Mouse (Mus musculus) CH12.LX (cell line): Measurements from ENCODE around the gene Ccn1. TPM values are rescaled to one million over a fixed set of nuclear protein-coding genes. Genes with fewer than 3 reads are reported as not detected.
A peak's percentile ranks its signal among the peaks of the same experiment; 100 is the strongest.

Source experiments
- DNase-seq: peaks from one replicate; pipeline ENCODE4 v3.0.0-alpha.2; 2013; ENCODE audit errors: extremely low read depth
- H3K27ac ChIP-seq: 2 replicates; pipeline ENCODE4 v1.5.1; 2012; ENCODE audit warnings: low read depth, mild to moderate bottlenecking, control low read depth, moderate library complexity; ENCODE audit not compliant: insufficient read depth
- H3K27me3 ChIP-seq: replicated peaks from 2 replicates; pipeline ENCODE3; 2012; ENCODE audit warnings: inconsistent platforms
- H3K36me3 ChIP-seq, 2 experiments: replicated peaks in 1 of 2; 2 replicates each; pipeline versions ENCODE3 to v1.6.1; 2012; ENCODE audit warnings: inconsistent platforms in 1 of 2, low read length in 1 of 2, mild to moderate bottlenecking in 1 of 2, mixed read lengths in 1 of 2, moderate library complexity in 1 of 2; ENCODE audit not compliant: control insufficient read depth in 1 of 2, insufficient read depth in 1 of 2
- H3K4me1 ChIP-seq, 2 experiments: 2 replicates each; pipeline ENCODE4 v1.6.1; 2012; ENCODE audit warnings: inconsistent platforms in 1 of 2, moderate library complexity in 1 of 2; ENCODE audit not compliant: insufficient read depth in 2 of 2, control insufficient read depth in 1 of 2
- H3K4me2 ChIP-seq: 2 replicates; pipeline ENCODE4 v1.6.1; 2012; ENCODE audit warnings: low read depth, mild to moderate bottlenecking, control low read depth; ENCODE audit not compliant: poor library complexity, insufficient read depth, severe bottlenecking
- H3K4me3 ChIP-seq, 3 experiments: fragments of 150-350 bp in 1 of 3; sonication (generic) in 1 of 3; replicated peaks in 1 of 3; 2 replicates each; pipeline versions ENCODE3 to v1.5.1; 2011 to 2012; ENCODE audit warnings: low read depth in 2 of 3, low read length in 2 of 3, mild to moderate bottlenecking in 2 of 3, moderate library complexity in 2 of 3, control low read depth in 1 of 3, improper control_type of control experiment in 1 of 3, inconsistent platforms in 1 of 3, mixed read lengths in 1 of 3; ENCODE audit not compliant: poor library complexity in 1 of 3
- H3K79me2 ChIP-seq: replicated peaks from 2 replicates; pipeline ENCODE4 v1.6.1; 2012; ENCODE audit warnings: mild to moderate bottlenecking, moderate library complexity; ENCODE audit not compliant: control insufficient read depth, poor library complexity, insufficient read depth, severe bottlenecking; ENCODE audit errors: extremely low read depth
- H3K9ac ChIP-seq: 2 replicates; pipeline ENCODE4 v1.6.1; 2012; ENCODE audit warnings: low read depth, mild to moderate bottlenecking, control low read depth, moderate library complexity; ENCODE audit not compliant: insufficient read depth
- H3K9me3 ChIP-seq: replicated peaks from 2 replicates; pipeline ENCODE3; 2012; ENCODE audit warnings: low read length, inconsistent platforms, mixed read lengths
- BHLHE40 ChIP-seq: IDR thresholded peaks from 2 replicates; pipeline ENCODE4 v1.6.1; 2011; ENCODE audit warnings: mild to moderate bottlenecking, low read depth, low read length, improper control_type of control experiment
- ETS1 ChIP-seq: conservative IDR thresholded peaks from 2 replicates; pipeline ENCODE4 v1.6.1; 2012; ENCODE audit warnings: low read depth, mild to moderate bottlenecking, inconsistent platforms, low read length, improper control_type of control experiment, moderate library complexity
- KAT2A ChIP-seq: IDR thresholded peaks from 2 replicates; pipeline ENCODE4 v1.6.1; 2012; ENCODE audit warnings: low read length, improper control_type of control experiment, inconsistent platforms; ENCODE audit not compliant: insufficient replicate concordance
- MAFK ChIP-seq: IDR thresholded peaks from 2 replicates; pipeline ENCODE4 v1.6.1; 2011; ENCODE audit warnings: low read length, improper control_type of control experiment; ENCODE audit not compliant: insufficient replicate concordance
- MEF2A ChIP-seq: IDR thresholded peaks from 2 replicates; pipeline ENCODE4 v1.6.1; 2014; ENCODE audit warnings: low read depth, mild to moderate bottlenecking, inconsistent platforms, low read length, improper control_type of control experiment, borderline replicate concordance
- MXI1 ChIP-seq: IDR thresholded peaks from 2 replicates; pipeline ENCODE4 v1.6.1; 2011; ENCODE audit warnings: mild to moderate bottlenecking, low read depth, low read length, improper control_type of control experiment
- RCOR1 ChIP-seq: conservative IDR thresholded peaks from 2 replicates; pipeline ENCODE4 v1.6.1; 2012; ENCODE audit warnings: low read depth, mild to moderate bottlenecking, inconsistent platforms, low read length, improper control_type of control experiment
- ZNF384 ChIP-seq: IDR thresholded peaks from 2 replicates; pipeline ENCODE4 v1.6.1; 2012; ENCODE audit warnings: low read depth, low read length, improper control_type of control experiment, inconsistent platforms
- dilution Hi-C: fragments of 300-500 bp; cut with MboI; formaldehyde crosslinking; loops from 2 replicates; pipeline ENCODE4 v1.14.3; 2020; ENCODE audit warnings: low sequenced_read_pairs; ENCODE audit not compliant: extremely low pct_unique_long_range_greater_than_20kb, extremely low pct_ligation_motif_present
- in situ Hi-C: fragments of 300-500 bp; cut with MboI; formaldehyde crosslinking; loops from 3 replicates; pipeline ENCODE4 v1.14.3; 2019; ENCODE audit warnings: low sequenced_read_pairs, low pct_ligation_motif_present, low pct_unique_long_range_greater_than_20kb, mixed read lengths
- polyA plus RNA-seq: library from polyadenylated mRNA; unstranded; fragments of >175 nt; gene quantifications from 2 replicates; pipeline ENCODE4 v1.2.1, GENCODE M21; 2012; ENCODE audit warnings: low read depth; ENCODE audit not compliant: insufficient read length
- total RNA-seq, 2 experiments: library from RNA; depleted of rRNA; stranded (reverse); fragments of 300-350 nt in 1 of 2; fragments of >200 nt in 1 of 2; gene quantifications; 2 replicates each; pipeline ENCODE4 v1.2.3; 2012 to 2014

Gene Ccn1
- total and polyA plus RNA-seq, 3 experiments = not detected

GRCm38 (mm10) chr3:145666383-145666782 is 16.6 kb upstream of the Ccn1 start:
- no peak overlapping the region for H3K4me3 ChIP-seq
- peaks cover 0 to 12% of the 10 kb centered on the region in 2 experiments; a peak in 1 of 4 replicates for H3K4me1 ChIP-seq
- peak; percentile 22 for DNase-seq
- no peaks in the 10 kb centered on the region for H3K79me2 ChIP-seq
- no peak for TF ChIP-seq KAT2A
- TF ChIP-seq ETS1 = peak; percentile 45; the same call in 1 of the 2 replicates
- 0 out of 2 replicates have a peak, but pooled peaks have one; percentile 9 for TF ChIP-seq BHLHE40
- peak; percentile 71; the same call in 1 of the 2 replicates for TF ChIP-seq MAFK
- TF ChIP-seq RCOR1 = no peak
- no peak overlapping the region for H3K4me2 ChIP-seq
- in situ Hi-C loops (no loop called here), dilution Hi-C loops (no loop called here)
- no peaks in the 10 kb centered on the region for H3K9me3 ChIP-seq
- no peak overlapping the region for H3K27ac ChIP-seq
- no peak overlapping the region for H3K9ac ChIP-seq
- H3K36me3 ChIP-seq = no peaks in the 10 kb centered on the region
- H3K27me3 ChIP-seq = no peaks in the 10 kb centered on the region

DNA sequence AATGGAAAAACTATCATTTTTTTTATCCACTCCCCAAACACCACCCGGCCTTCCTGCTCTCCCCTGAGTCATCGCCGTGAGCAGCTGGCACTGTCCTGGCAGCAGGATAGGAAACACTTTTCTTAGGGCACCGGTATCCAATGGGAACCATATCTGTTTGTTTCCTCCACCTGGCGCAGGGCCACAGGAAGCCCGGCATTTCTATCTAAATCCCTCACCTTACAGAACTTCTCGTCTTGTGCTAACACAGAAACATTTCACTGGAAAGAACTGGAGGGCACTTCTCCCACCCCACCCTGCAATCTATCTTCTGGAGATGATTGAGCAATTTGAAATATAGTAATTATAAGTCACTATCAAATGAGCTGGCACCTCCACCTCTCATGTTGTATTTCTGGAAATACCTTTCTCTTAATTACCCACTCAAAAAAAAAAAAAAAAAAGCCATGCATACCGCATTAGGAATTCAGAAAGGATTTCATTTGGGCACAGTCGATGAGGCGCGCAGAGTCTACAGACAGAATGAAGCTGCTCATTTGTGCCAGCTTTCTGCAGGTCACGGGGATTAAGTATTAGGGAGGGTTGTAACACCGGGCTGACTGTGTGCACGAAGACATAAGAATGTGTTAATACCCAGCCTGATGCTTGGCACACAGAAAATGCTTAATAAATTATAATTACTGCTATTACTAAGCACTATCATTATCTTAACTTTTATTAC is 7.4 kb upstream of the Ccn1 start:
- Histone ChIP-seq H3K9me3 (no peaks in the 10 kb centered on the region), H3K27me3 (no peaks in the 10 kb centered on the region), H3K4me1 (no peaks in the 10 kb centered on the region), H3K9ac (no peak overlapping the region), H3K79me2 (no peaks in the 10 kb centered on the region), H3K27ac (no peak overlapping the region), H3K4me2 (no peak overlapping the region), H3K36me3 (no peaks in the 10 kb centered on the region), H3K4me3 (no peak overlapping the region)
- no peak for TF ChIP-seq MXI1
- in situ Hi-C loops (no loop called here), dilution Hi-C loops (no loop called here)
- DNase-seq = no peak

DNA sequence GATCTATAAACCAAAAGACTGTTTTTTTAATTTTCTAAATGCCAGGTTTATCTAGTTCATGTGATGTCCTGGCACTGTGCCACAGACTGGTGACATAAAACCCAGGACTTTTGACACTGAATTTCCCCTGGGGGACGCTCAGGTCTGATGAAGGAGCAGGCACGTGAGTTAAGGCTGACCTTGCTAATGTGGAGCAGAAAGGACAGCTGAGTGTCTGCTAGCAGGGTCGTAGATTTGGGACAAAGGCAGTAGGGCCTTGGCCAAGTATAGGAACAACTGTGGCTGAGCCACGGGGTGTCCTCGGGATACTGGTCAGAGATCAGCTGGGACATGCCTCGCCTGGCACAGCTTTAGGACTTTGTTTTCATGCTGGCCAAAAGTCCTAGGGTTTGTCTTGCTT is 5.2 kb upstream of the Ccn1 start:
- dilution Hi-C loops (no loop called here), in situ Hi-C loops (no loop called here)
- no peak for DNase-seq
- TF ChIP-seq BHLHE40 = peak; percentile 44
- TF ChIP-seq ZNF384 = no peak
- no peak for TF ChIP-seq MEF2A
- no peak overlapping the region for H3K4me2 ChIP-seq
- H3K36me3 ChIP-seq = no peaks in the 10 kb centered on the region
- H3K79me2 ChIP-seq = no peaks in the 10 kb centered on the region
- no peak overlapping the region for H3K9ac ChIP-seq
- H3K4me1 ChIP-seq = peaks cover 0 to 11% of the 10 kb centered on the region in 2 experiments; a peak in 2 of 4 replicates
- no peaks in the 10 kb centered on the region for H3K9me3 ChIP-seq
- H3K4me3 ChIP-seq = no peak overlapping the region
- H3K27me3 ChIP-seq = no peaks in the 10 kb centered on the region
- no peak overlapping the region for H3K27ac ChIP-seq
